Mouse (Mus musculus): ENCODE results near the gene Cdk5rap1. TPM values are rescaled to one million over a fixed set of nuclear protein-coding genes. Genes with fewer than 3 reads are reported as not detected.

The Cdk5rap1 gene
- total RNA-seq (2023) = 8.5 to 14.2 TPM (median 12.6 TPM) in 4 replicates

DNA sequence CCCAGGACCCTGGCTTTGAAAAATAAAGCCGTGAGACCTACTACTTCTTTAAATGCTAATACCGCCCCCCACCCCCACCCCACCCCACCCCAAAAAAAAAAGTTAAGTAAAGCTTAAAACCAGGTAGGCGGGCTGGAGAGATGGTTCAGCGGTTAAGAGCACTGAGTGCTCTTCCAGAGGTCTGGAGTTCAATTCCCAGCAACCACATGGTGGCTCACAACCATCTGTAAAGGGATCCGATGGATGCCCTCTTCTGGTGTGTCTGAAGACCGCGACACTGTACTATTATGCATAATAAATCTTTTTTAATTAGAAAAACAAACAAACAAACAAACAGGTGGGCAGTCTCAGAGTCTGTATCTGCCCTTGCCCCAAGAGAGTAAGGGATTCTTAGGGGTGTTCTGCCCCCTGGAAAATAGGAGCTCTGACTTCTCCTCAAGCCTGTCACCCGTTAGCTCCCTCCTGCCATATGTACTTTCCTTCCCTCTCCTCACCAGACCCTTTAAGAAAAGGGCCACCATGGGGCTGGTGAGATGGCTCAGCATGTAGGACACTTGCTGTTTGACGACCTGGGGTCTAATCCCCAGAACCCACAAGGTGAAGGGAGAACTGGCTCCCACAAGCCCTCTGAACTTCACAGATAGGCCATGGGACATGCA, at the start of gene Cdk5rap1:
Cdk5rap1 (minus strand) TSS at position 169 of the 659 bp plus-strand sequence.

DNA sequence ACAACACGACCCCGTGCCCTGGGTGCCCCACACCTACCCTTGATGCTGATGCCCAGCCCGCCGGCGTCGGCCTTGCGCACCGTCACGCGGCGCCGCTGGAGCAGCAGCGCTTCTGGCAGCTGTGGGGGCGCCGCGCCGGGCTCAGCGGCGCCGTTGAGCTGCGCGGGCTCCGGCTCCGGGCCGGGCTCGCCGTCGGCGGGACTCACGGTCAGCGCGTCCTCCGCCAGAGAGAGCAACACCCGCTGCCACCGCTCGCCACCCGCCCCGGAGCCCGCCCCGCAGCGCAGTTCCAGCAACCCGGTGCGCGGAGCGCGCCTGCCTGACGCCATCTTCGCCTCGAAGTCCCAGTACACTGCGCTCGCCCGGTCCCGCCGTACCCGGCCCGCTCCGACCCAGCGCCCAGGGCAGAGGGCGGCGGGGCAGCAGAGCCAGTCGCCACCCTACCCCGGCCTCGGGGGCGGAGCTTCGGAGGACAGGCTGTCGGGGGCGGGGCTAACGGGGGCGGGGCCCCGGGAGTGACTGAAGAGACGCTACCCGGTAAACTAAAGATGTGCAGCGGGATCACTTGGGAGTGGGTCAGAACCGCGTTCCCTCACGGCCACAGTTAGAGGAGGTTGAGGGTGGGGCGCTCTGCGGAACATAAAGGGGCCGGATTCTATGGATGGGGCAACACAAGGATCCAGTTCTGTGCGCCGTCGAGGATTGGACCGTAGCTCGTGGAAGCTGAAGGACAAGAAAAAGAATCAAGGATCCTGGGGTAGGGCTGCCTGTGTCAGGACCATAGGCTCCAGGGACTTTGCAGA, 35.0 kb upstream of the Cdk5rap1 start, which contains the start of gene Snta1:
Snta1 (minus strand) TSS at position 457 of the 803 bp plus-strand sequence.

DNA sequence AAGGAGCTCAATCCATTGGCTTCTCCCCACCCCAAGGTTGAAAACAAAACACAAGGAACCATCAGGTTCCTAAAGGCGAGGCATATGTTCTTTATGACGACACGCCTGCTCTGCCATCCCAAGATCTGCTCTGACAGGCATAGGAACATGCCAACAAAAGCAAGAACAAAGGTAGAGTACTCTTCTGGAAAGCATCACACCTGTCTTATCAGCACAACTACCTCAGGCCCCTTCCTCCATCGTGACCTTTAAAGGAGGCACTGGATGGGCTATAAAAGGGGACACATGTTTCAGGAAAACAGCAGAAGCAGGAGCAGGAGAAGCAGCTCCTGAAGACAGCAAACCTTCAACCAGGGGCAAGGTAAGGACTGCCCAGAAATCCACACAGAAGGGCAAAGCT, 65.9 kb downstream of the Cdk5rap1 start, which contains the start of gene Bpifb9b:
Bpifb9b (plus strand) TSS at position 301 of the 400 bp plus-strand sequence.

Other genes with a start within 250 kb of the Cdk5rap1 start
- not detected in 4 replicates for gene Bpifa3, start 242.7 kb downstream of the Cdk5rap1 start, total RNA-seq (2023)
- not detected in 4 replicates for gene Bpifa1, start 230.1 kb downstream of the Cdk5rap1 start, total RNA-seq (2023)
- gene Bpifa5, start 210.4 kb downstream of the Cdk5rap1 start, total RNA-seq (2023) = not detected in 4 replicates
- not detected in 4 replicates for gene Bpifb1, start 182.2 kb downstream of the Cdk5rap1 start, total RNA-seq (2023)
- not detected in 4 replicates for gene Bpifb5, start 149.3 kb downstream of the Cdk5rap1 start, total RNA-seq (2023)
- not detected in 4 replicates for gene Bpifb9a, start 115.2 kb downstream of the Cdk5rap1 start, total RNA-seq (2023)
- not detected in 4 replicates for gene Bpifb9b, start 65.8 kb downstream of the Cdk5rap1 start, total RNA-seq (2023)
- 0.46 to 0.52 TPM (median 0.50 TPM) in 3 of 4 replicates, not detected in the other for gene Snta1, start 35.1 kb upstream of the Cdk5rap1 start, total RNA-seq (2023)
- 33.9 to 49.6 TPM (median 43.9 TPM) in 4 replicates for gene Cbfa2t2, start 63.5 kb upstream of the Cdk5rap1 start, total RNA-seq (2023)
- 0.94 to 2.5 TPM (median 1.7 TPM) in 4 replicates for gene 1700003F12Rik, start 174.1 kb upstream of the Cdk5rap1 start, total RNA-seq (2023)
- 0.39 to 1.7 TPM (median 0.84 TPM) in 4 replicates for gene Actl10, start 178.8 kb upstream of the Cdk5rap1 start, total RNA-seq (2023)
- gene Necab3, start 185.9 kb upstream of the Cdk5rap1 start, total RNA-seq (2023) = 0.72 to 1.5 TPM (median 1.3 TPM) in 3 of 4 replicates, not detected in the other
- 3.8 to 5.3 TPM (median 4.9 TPM) in 4 replicates for gene E2f1, start 196.9 kb upstream of the Cdk5rap1 start, total RNA-seq (2023)
- 7.4 to 10.4 TPM (median 8.4 TPM) in 4 replicates for gene Pxmp4, start 230.7 kb upstream of the Cdk5rap1 start, total RNA-seq (2023)
- gene Zfp341, start 240.3 kb upstream of the Cdk5rap1 start, total RNA-seq (2023) = 6.4 to 8.7 TPM (median 7.2 TPM) in 4 replicates
- gene 4930519P11Rik, start 240.4 kb upstream of the Cdk5rap1 start, total RNA-seq (2023) = 1.3 TPM in 1 of 4 replicates, not detected in the others